Mouse (Mus musculus) adrenal gland, postnatal 25 days (tissue): ENCODE results near the gene Rtn3. TPM values are rescaled to one million over a fixed set of nuclear protein-coding genes. Genes with fewer than 3 reads are reported as not detected.

Source experiments
- DNase-seq: peaks from one replicate; pipeline ENCODE4 v3.0.0; 2021; ENCODE audit warnings: mixed read lengths
- microRNA-seq, 2 experiments: library from miRNA; unstranded; fragments of <30 nt; microRNA quantifications; one replicate each; pipeline ENCODE4 v1.2.0; 2021
- total RNA-seq: library from RNA; stranded (reverse); gene quantifications from 2 replicates; pipeline ENCODE4 v1.2.3, GENCODE M21; 2021

The Rtn3 gene
- total RNA-seq, 1 experiment from 2014 or later, result 131 TPM

DNA sequence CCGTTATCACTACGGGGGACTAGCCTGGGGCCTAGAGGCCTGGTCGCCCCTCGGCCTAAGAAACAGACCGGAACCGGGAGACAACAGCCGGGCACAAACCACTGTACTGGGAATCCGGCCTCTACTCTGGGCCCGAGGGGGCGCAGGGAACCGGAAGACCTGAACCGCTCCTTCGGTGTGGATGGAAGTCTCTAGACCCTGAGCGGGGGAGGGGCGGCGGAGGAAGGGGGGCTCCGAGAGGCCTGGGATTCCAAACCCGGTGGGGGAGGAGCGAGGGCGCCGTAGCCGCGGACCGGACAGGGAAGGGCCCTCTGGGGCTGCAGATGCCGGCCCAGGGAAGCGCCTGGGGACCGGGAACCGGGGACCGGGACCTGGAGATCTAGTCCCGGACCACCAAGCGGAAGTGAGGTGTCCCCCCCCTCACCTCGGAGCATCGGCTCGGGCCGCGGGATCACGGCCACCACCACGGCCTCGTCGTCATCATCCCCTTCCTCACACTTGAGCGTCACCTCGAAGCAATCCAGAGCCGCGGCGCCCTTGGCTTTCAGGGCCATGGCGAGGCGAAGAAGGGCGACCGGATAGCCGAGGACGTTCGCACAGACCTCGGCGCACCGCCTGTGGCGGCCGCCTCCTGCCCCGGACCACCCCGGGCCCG is 100.7 kb downstream of the Rtn3 start:
- peak; percentile 65 for DNase-seq

DNA sequence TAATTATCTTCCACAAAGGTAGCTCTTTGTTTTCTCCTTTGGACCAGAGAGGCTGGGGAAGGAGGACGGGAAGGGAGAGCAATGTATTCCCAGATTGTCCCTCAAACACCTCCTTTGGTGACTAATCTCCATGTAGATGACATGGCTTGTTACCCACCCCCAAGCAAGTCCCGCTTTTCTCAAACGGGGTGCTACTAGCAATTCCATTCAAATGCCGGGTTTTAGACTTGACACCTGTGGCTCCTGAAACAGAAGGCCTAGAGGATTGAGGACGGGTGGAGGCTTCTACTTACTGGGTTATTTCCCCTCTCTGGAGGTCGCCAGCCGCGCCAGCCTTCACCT is 101.2 kb downstream of the Rtn3 start:
- no peak for DNase-seq

DNA sequence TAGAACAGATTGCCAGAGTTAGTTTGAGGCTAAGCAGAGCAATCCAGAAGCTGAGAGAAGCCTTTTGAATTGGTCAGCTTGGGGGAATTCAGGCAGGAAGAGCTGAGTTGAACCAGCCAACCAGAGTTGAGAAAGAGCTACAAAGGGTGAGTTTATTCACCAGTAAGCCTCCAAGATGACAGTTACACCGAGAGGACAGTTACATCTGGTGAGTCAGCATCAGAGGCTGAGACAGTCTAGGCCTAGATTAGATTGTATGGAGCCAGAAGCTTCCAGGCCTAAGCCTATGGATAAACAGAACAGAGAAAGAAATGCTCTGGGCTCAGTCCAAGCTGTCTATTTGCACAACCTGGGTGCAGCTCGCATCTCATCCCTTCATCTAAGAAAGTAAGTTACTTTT is 105.4 kb downstream of the Rtn3 start:
- no peak for DNase-seq

Small RNA genes within 50 kb of the gene (microRNA-seq; reads per million reads assigned to microRNA genes)
- gene Mir6991, result 0 to 0.34 reads per million in 2 experiments

Other genes starting within 250 kb of the Rtn3 start
- gene Naa40, start 242.1 kb downstream of the Rtn3 start, total RNA-seq, result 33.1 and 34.2 TPM in 2 replicates
- gene Rcor2, start 216.0 kb downstream of the Rtn3 start, total RNA-seq, result 5.6 and 6.0 TPM in 2 replicates
- 85.5 and 96.0 TPM in 2 replicates for gene Mark2, start 141.4 kb downstream of the Rtn3 start, total RNA-seq
- gene Spindoc, start 100.3 kb downstream of the Rtn3 start, total RNA-seq, result 20.9 and 21.1 TPM in 2 replicates
- gene 2700081O15Rik, start 65.7 kb downstream of the Rtn3 start, total RNA-seq, result 30.7 and 33.6 TPM in 2 replicates
- gene Atl3, start 10.8 kb upstream of the Rtn3 start, total RNA-seq, result 114 and 171 TPM in 2 replicates
- 29.8 and 41.6 TPM in 2 replicates for gene Pla2g16, start 74.2 kb upstream of the Rtn3 start, total RNA-seq
- gene Lgals12, start 123.9 kb upstream of the Rtn3 start, total RNA-seq, result 14.1 and 16.8 TPM in 2 replicates
- gene Hrasls5, start 129.3 kb upstream of the Rtn3 start, total RNA-seq, result not detected in 2 replicates
- not detected in 2 replicates for gene Slc22a19, start 228.0 kb upstream of the Rtn3 start, total RNA-seq